Comparison of ENCODE assay signal across 19 mouse cellular contexts in genomic region chr16:87670091-87670820, GRCm38 (mm10). TPM values are rescaled to one million over a fixed set of nuclear protein-coding genes. Genes with fewer than 3 reads are reported as not detected.
DNase-seq lines count a peak whose midpoint lies in the region; ATAC-seq and TF ChIP-seq lines count a peak whose summit lies in the region.
"Had no signal": no experiment of that assay in that cellular context is flagged by ENCODE, and none has a peak within 500 bp of the region (broad histone marks: within the 10 kb centered on the region; RNA-seq: fewer than 3 reads in every experiment).

No protein-coding gene starts in this region.

- 70% methylated on average over 8 of the region's 8 CpGs for WGBS in hindbrain, embryonic 16.5 days
- 77% methylated on average over 8 of the region's 8 CpGs for WGBS in hindbrain, embryonic 10.5 days
- WGBS in midbrain, embryonic 11.5 days, result 90% methylated on average over 8 of the region's 8 CpGs
- 86% methylated on average over 8 of the region's 8 CpGs for WGBS in midbrain, embryonic 10.5 days
- WGBS in intestine, postnatal 0 days, result 51% methylated on average over 8 of the region's 8 CpGs

- no peak overlapping the region for H3K27ac ChIP-seq in hindbrain, embryonic 16.5 days (ENCODE audit: low read depth, low read length)
- H3K27ac ChIP-seq in hindbrain, embryonic 10.5 days, result no peak overlapping the region
- H3K27ac ChIP-seq in midbrain, embryonic 11.5 days (ENCODE audit: low read depth, low read length), result no peak overlapping the region
- no peak overlapping the region for H3K27ac ChIP-seq in midbrain, embryonic 10.5 days (replicated peaks)
- H3K27ac ChIP-seq in intestine, postnatal 0 days (ENCODE audit: low read depth, low read length), result peak overlapping the region; percentile 60
- H3K27ac ChIP-seq: embryonic facial prominence, embryonic 15.5 days; forebrain, embryonic 10.5 days; hindbrain, embryonic 15.5 days had no signal

- no peaks in the 10 kb centered on the region for H3K36me3 ChIP-seq in hindbrain, embryonic 16.5 days (ENCODE audit: control insufficient read depth, insufficient read depth, low read length)
- no peaks in the 10 kb centered on the region for H3K36me3 ChIP-seq in hindbrain, embryonic 10.5 days
- H3K36me3 ChIP-seq in midbrain, embryonic 11.5 days (ENCODE audit: control insufficient read depth, insufficient read depth, low read length), result no peaks in the 10 kb centered on the region
- H3K36me3 ChIP-seq in midbrain, embryonic 10.5 days, result no peaks in the 10 kb centered on the region
- H3K36me3 ChIP-seq in intestine, postnatal 0 days (ENCODE audit: control insufficient read depth, insufficient read depth), result no peaks in the 10 kb centered on the region
- H3K36me3 ChIP-seq: embryonic facial prominence, embryonic 15.5 days; forebrain, embryonic 10.5 days; G1E; hindbrain, embryonic 15.5 days had no signal

- no peak for DNase-seq in hindbrain, embryonic 10.5 days (ENCODE audit: low spot score)
- peak; percentile 65 for DNase-seq in midbrain, embryonic 11.5 days (ENCODE audit: low spot score, missing footprints)
- no peak for DNase-seq in midbrain, embryonic 10.5 days (ENCODE audit: low spot score)
- DNase-seq in gastrocnemius, adult 8-10 months (ENCODE audit: low spot score in 2 of 2), result no peak
- DNase-seq: adrenal gland, adult 8-10 months; adrenal gland, postnatal 36 days; cerebellum, adult 11 months; cerebellum, adult 8-10 months; embryo, embryonic 11 days; gastrocnemius, postnatal 10 days had no signal

- ATAC-seq in hindbrain, embryonic 16.5 days, result peak; percentile 56; the same call in 1 of the 2 replicates
- no peak for ATAC-seq in midbrain, embryonic 11.5 days (ENCODE audit: low FRiP score)
- ATAC-seq in intestine, postnatal 0 days, result peak; percentile 86
- ATAC-seq: forebrain, embryonic 14.5 days; inflammation-experienced regulatory T-cells, adult 6 months had no signal

- H3K27me3 ChIP-seq in hindbrain, embryonic 16.5 days (replicated peaks; ENCODE audit: control insufficient read depth, insufficient read depth, low read length), result no peaks in the 10 kb centered on the region
- no peaks in the 10 kb centered on the region for H3K27me3 ChIP-seq in hindbrain, embryonic 10.5 days (ENCODE audit: insufficient read depth, poor library complexity, severe bottlenecking)
- H3K27me3 ChIP-seq in midbrain, embryonic 11.5 days (ENCODE audit: control insufficient read depth, insufficient read depth, low read length), result no peaks in the 10 kb centered on the region
- H3K27me3 ChIP-seq in midbrain, embryonic 10.5 days (ENCODE audit: low read depth, poor library complexity, severe bottlenecking), result no peaks in the 10 kb centered on the region
- H3K27me3 ChIP-seq in intestine, postnatal 0 days (replicated peaks; ENCODE audit: control insufficient read depth, insufficient read depth, low read length), result no peaks in the 10 kb centered on the region
- H3K27me3 ChIP-seq: embryonic facial prominence, embryonic 15.5 days; hindbrain, embryonic 15.5 days had no signal

- H3K4me3 ChIP-seq in hindbrain, embryonic 16.5 days (ENCODE audit: low read length), result no peak overlapping the region
- no peak overlapping the region for H3K4me3 ChIP-seq in hindbrain, embryonic 10.5 days
- no peak overlapping the region for H3K4me3 ChIP-seq in midbrain, embryonic 11.5 days (ENCODE audit: low read depth, low read length)
- H3K4me3 ChIP-seq in midbrain, embryonic 10.5 days, result no peak overlapping the region
- no peak overlapping the region for H3K4me3 ChIP-seq in intestine, postnatal 0 days (ENCODE audit: low read depth, low read length)
- H3K4me3 ChIP-seq: embryonic facial prominence, embryonic 15.5 days; erythroblast, embryonic 14.5 days; forebrain, embryonic 10.5 days; hindbrain, embryonic 15.5 days had no signal

- 0 out of 2 replicates have a peak, but pooled peaks cover 3% of the 10 kb centered on the region for H3K9me3 ChIP-seq in hindbrain, embryonic 16.5 days (ENCODE audit: control insufficient read depth, low read length)
- no peaks in the 10 kb centered on the region for H3K9me3 ChIP-seq in hindbrain, embryonic 10.5 days
- H3K9me3 ChIP-seq in midbrain, embryonic 11.5 days (ENCODE audit: control insufficient read depth, low read length), result no peaks in the 10 kb centered on the region
- no peaks in the 10 kb centered on the region for H3K9me3 ChIP-seq in midbrain, embryonic 10.5 days (replicated peaks)
- no peaks in the 10 kb centered on the region for H3K9me3 ChIP-seq in intestine, postnatal 0 days (ENCODE audit: control insufficient read depth)
- H3K9me3 ChIP-seq: embryonic facial prominence, embryonic 15.5 days; forebrain, embryonic 10.5 days; G1E; hindbrain, embryonic 15.5 days had no signal

- H3K4me1 ChIP-seq in hindbrain, embryonic 16.5 days (ENCODE audit: control insufficient read depth, insufficient read depth, low read depth, low read length), result no peaks in the 10 kb centered on the region
- H3K4me1 ChIP-seq in hindbrain, embryonic 10.5 days (replicated peaks), result peaks cover 6% of the 10 kb centered on the region
- H3K4me1 ChIP-seq in midbrain, embryonic 11.5 days (ENCODE audit: control insufficient read depth, insufficient read depth, low read length), result no peaks in the 10 kb centered on the region
- H3K4me1 ChIP-seq in midbrain, embryonic 10.5 days, result no peaks in the 10 kb centered on the region
- H3K4me1 ChIP-seq in intestine, postnatal 0 days (replicated peaks; ENCODE audit: control insufficient read depth, insufficient read depth, low read length), result 0 out of 2 replicates have a peak, but pooled peaks cover 3% of the 10 kb centered on the region
- H3K4me1 ChIP-seq: forebrain, embryonic 10.5 days; hindbrain, embryonic 15.5 days had no signal

- TF ChIP-seq CTCF in intestine, postnatal 0 days (IDR thresholded peaks at IDR 0.05; ENCODE audit: low read depth), result no peak

- H3K9ac ChIP-seq in hindbrain, embryonic 16.5 days (ENCODE audit: low read depth, low read length), result no peak overlapping the region
- H3K9ac ChIP-seq in midbrain, embryonic 11.5 days (ENCODE audit: low read length), result no peak overlapping the region
- no peak overlapping the region for H3K9ac ChIP-seq in intestine, postnatal 0 days (ENCODE audit: low read depth, low read length)
- H3K9ac ChIP-seq: embryonic facial prominence, embryonic 15.5 days; hindbrain, embryonic 15.5 days had no signal

- H3K4me2 ChIP-seq in hindbrain, embryonic 16.5 days (ENCODE audit: low read length), result no peak overlapping the region
- H3K4me2 ChIP-seq in midbrain, embryonic 11.5 days, result no peak overlapping the region
- no peak overlapping the region for H3K4me2 ChIP-seq in intestine, postnatal 0 days (replicated peaks; ENCODE audit: low read depth)
- H3K4me2 ChIP-seq: embryonic facial prominence, embryonic 15.5 days; hindbrain, embryonic 15.5 days had no signal

RNA-seq across cellular contexts. Expression of gene Bach1, which starts 28.5 kb away (rescaled TPM):
- 15.8 and 17.4 TPM in 2 replicates for polyA plus RNA-seq in hindbrain, embryonic 16.5 days (2015; fragmentation: Nextera tagmentation; extraction: Ambion mirVana)
- 15.4 and 19.3 TPM in 2 replicates for polyA plus RNA-seq in hindbrain, embryonic 10.5 days (2016; fragmentation: Nextera tagmentation; extraction: Ambion mirVana)
- polyA plus RNA-seq in midbrain, embryonic 11.5 days (2014; fragmentation: Nextera tagmentation; extraction: Ambion mirVana), result 19.2 and 19.3 TPM in 2 replicates
- 12.9 and 14.4 TPM in 2 replicates for polyA plus RNA-seq in midbrain, embryonic 10.5 days (2016; fragmentation: Nextera tagmentation; extraction: Ambion mirVana)
- polyA plus RNA-seq in intestine, postnatal 0 days (2015; fragmentation: Nextera tagmentation; extraction: Ambion mirVana), result 21.3 and 22.8 TPM in 2 replicates
- 10 to 100 TPM; 17.0 to 24.5 (median 20.0) TPM for total RNA-seq in gastrocnemius, adult 8-10 months (2022)
